ENCODE assay signal across 8 mouse cellular contexts in the genomic region with DNA sequence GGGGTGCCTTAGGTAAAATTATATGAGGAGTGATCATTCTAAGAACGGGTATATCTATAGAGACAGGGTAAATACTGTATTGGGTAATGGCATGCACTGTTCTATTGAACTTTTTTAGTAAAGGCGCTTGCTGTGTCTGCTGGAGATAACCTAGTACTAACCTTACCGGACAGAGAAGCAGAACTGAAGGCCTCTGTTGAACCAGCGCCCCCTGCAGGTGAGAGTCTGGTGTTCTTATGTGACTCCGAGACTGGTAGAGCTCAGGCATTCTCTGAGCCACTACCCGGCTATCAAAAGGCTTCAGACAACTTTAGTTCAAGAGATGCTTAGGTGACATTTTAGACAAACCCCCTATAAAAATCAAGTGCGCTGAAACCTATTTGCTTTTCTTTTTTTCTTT. TPM values are rescaled to one million over a fixed set of nuclear protein-coding genes. Genes with fewer than 3 reads are reported as not detected.
A peak's percentile ranks its signal among the peaks of the same experiment; 100 is the strongest.
DNase-seq lines count a peak whose midpoint lies in the region; ATAC-seq and TF ChIP-seq lines count a peak whose summit lies in the region.

No protein-coding gene starts in this region.

- H3K4me1 ChIP-seq in neural tube, embryonic 15.5 days: no peaks in the 10 kb centered on the region
- peaks cover 9% of the 10 kb centered on the region for H3K4me1 ChIP-seq in liver, postnatal 0 days (ENCODE audit: insufficient read depth)
- no peaks in the 10 kb centered on the region for H3K4me1 ChIP-seq in hindbrain, embryonic 12.5 days

- H3K36me3 ChIP-seq in neural tube, embryonic 15.5 days: 0 out of 2 replicates have a peak, but pooled peaks cover 3% of the 10 kb centered on the region
- no peaks in the 10 kb centered on the region for H3K36me3 ChIP-seq in liver, postnatal 0 days (replicated peaks; ENCODE audit: insufficient read depth, low read length)
- H3K36me3 ChIP-seq in hindbrain, embryonic 12.5 days: no peaks in the 10 kb centered on the region

- no peaks in the 10 kb centered on the region for H3K9me3 ChIP-seq in neural tube, embryonic 15.5 days (replicated peaks)
- no peaks in the 10 kb centered on the region for H3K9me3 ChIP-seq in liver, postnatal 0 days (ENCODE audit: low read length)
- no peaks in the 10 kb centered on the region for H3K9me3 ChIP-seq in hindbrain, embryonic 12.5 days (replicated peaks)

- no peak overlapping the region for H3K9ac ChIP-seq in neural tube, embryonic 15.5 days (replicated peaks)
- H3K9ac ChIP-seq in liver, postnatal 0 days (replicated peaks): no peak overlapping the region
- no peak overlapping the region for H3K9ac ChIP-seq in hindbrain, embryonic 12.5 days

- H3K4me2 ChIP-seq in neural tube, embryonic 15.5 days: no peak overlapping the region
- H3K4me2 ChIP-seq in liver, postnatal 0 days (ENCODE audit: low read depth, low read length): no peak overlapping the region
- no peak overlapping the region for H3K4me2 ChIP-seq in hindbrain, embryonic 12.5 days (replicated peaks)

- ATAC-seq in neural tube, embryonic 15.5 days (ENCODE audit: low FRiP score): no peak
- ATAC-seq in liver, postnatal 0 days: peak; percentile 40; the same call in 1 of the 2 replicates
- ATAC-seq in hindbrain, embryonic 12.5 days (ENCODE audit: low FRiP score): no peak

- H3K27me3 ChIP-seq in neural tube, embryonic 15.5 days (replicated peaks): no peaks in the 10 kb centered on the region
- no peaks in the 10 kb centered on the region for H3K27me3 ChIP-seq in liver, postnatal 0 days (ENCODE audit: insufficient read depth, low read length)
- no peaks in the 10 kb centered on the region for H3K27me3 ChIP-seq in hindbrain, embryonic 12.5 days

- no peak overlapping the region for H3K27ac ChIP-seq in neural tube, embryonic 15.5 days (replicated peaks)
- H3K27ac ChIP-seq in liver, postnatal 0 days (ENCODE audit: low read depth): no peak overlapping the region
- H3K27ac ChIP-seq in hindbrain, embryonic 12.5 days: no peak overlapping the region

- WGBS in neural tube, embryonic 15.5 days: 63% methylated on average over 7 of the region's 7 CpGs
- WGBS in liver, postnatal 0 days (ENCODE audit: insufficient replicate concordance): 43% methylated on average over 7 of the region's 7 CpGs
- 56% methylated on average over 7 of the region's 7 CpGs for WGBS in hindbrain, embryonic 12.5 days

- H3K4me3 ChIP-seq in neural tube, embryonic 15.5 days (replicated peaks): no peak overlapping the region
- H3K4me3 ChIP-seq in liver, postnatal 0 days (ENCODE audit: low read depth, low read length): no peak overlapping the region
- no peak overlapping the region for H3K4me3 ChIP-seq in hindbrain, embryonic 12.5 days

- peak; percentile 26 for DNase-seq in neural tube, embryonic 10.5 days (ENCODE audit: extremely low spot score, low spot score)
- DNase-seq in adrenal gland, adult 2 months: peak; percentile 53
- peak; percentile 57 for DNase-seq in embryo, embryonic 10 days (ENCODE audit: low spot score)
- peak; percentile 32 for DNase-seq in kidney, postnatal 14 days
- peak; percentile 80 for DNase-seq in liver, postnatal 0 days
- peak; percentile 47 to 85 for DNase-seq in spleen, postnatal 4 days (ENCODE audit: low spot score in 2 of 2)

- no peak for TF ChIP-seq EP300 in liver, postnatal 0 days (IDR thresholded peaks at IDR 0.05; ENCODE audit: low read depth)

- peak; percentile 69 for TF ChIP-seq CTCF in liver, postnatal 0 days (IDR thresholded peaks at IDR 0.05; ENCODE audit: low read depth)

RNA-seq across cellular contexts. Expression of a gene that starts 17.6 kb away (rescaled TPM):
- 6.4 and 7.7 TPM in 2 replicates for polyA plus RNA-seq in neural tube, embryonic 15.5 days (2015; fragmentation: Nextera tagmentation; extraction: Ambion mirVana)
- 1 to 10 TPM in 1 of 2 experiments, under 1 TPM in 1; 0.29 to 1.7 TPM for total RNA-seq in adrenal gland, adult 2 months (2021)
- 0.20 and 0.31 TPM in 2 replicates for polyA plus RNA-seq in adrenal gland, adult 2 months (2012; rRNA removed)
- 0.31 and 0.48 TPM in 2 replicates for polyA plus RNA-seq in liver, postnatal 0 days (2015; fragmentation: Nextera tagmentation; extraction: Ambion mirVana)
- 1.9 and 2.3 TPM in 2 replicates for polyA plus RNA-seq in hindbrain, embryonic 12.5 days (2016; fragmentation: Nextera tagmentation; extraction: Ambion mirVana)

RNA-seq across cellular contexts. Expression of a gene that starts 31.0 kb away (rescaled TPM):
- polyA plus RNA-seq in neural tube, embryonic 15.5 days (2015; fragmentation: Nextera tagmentation; extraction: Ambion mirVana): 30.7 and 35.8 TPM in 2 replicates
- 10 to 100 TPM; 16.7 to 20.7 TPM for total RNA-seq in adrenal gland, adult 2 months (2021)
- 9.0 and 11.3 TPM in 2 replicates for polyA plus RNA-seq in adrenal gland, adult 2 months (2012; rRNA removed)
- polyA plus RNA-seq in liver, postnatal 0 days (2015; fragmentation: Nextera tagmentation; extraction: Ambion mirVana): 18.3 and 18.4 TPM in 2 replicates
- polyA plus RNA-seq in hindbrain, embryonic 12.5 days (2016; fragmentation: Nextera tagmentation; extraction: Ambion mirVana): 59.5 and 61.6 TPM in 2 replicates

RNA-seq across cellular contexts. Expression of a gene that starts 31.2 kb away (rescaled TPM):
- 56.1 and 63.4 TPM in 2 replicates for polyA plus RNA-seq in neural tube, embryonic 15.5 days (2015; fragmentation: Nextera tagmentation; extraction: Ambion mirVana)
- 10 to 100 TPM; 86.6 to 88.5 TPM for total RNA-seq in adrenal gland, adult 2 months (2021)
- 44.0 and 63.8 TPM in 2 replicates for polyA plus RNA-seq in adrenal gland, adult 2 months (2012; rRNA removed)
- 101 and 102 TPM in 2 replicates for polyA plus RNA-seq in liver, postnatal 0 days (2015; fragmentation: Nextera tagmentation; extraction: Ambion mirVana)
- polyA plus RNA-seq in hindbrain, embryonic 12.5 days (2016; fragmentation: Nextera tagmentation; extraction: Ambion mirVana): 39.7 and 50.8 TPM in 2 replicates

Comparison
In these comparisons a context has a peak if more than half of its experiments do, and no peak if none do; other contexts are left out.
1. DNase-seq: peak in every context shown above with its lines; median percentile 80 in liver, postnatal 0 days; 66 in spleen, postnatal 4 days; 57 in embryo, embryonic 10 days; 53 in adrenal gland, adult 2 months; 32 in kidney, postnatal 14 days; 26 in neural tube, embryonic 10.5 days.